In the genomic region with DNA sequence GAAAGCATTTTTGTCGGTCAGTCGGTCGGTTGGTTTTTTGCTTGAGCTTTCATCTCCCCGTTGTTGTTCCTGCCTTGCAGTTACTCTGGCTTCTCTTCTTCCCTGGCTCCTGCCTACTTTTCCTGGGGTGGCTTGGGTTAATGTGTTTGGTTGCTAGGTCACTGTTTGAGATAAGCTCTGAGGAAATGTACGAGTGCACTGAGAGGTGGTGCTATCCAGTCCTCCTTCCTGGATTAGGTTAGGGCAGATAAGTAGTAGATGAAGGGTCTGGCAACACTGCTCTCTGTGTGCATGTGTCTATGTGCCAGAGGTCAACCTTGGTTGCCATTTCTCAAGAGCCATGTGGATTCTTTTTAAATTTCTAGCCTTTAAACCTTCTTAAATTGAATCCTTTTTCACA, we compare ENCODE assay signal across 18 mouse cellular contexts. TPM values are rescaled to one million over a fixed set of nuclear protein-coding genes. Genes with fewer than 3 reads are reported as not detected.
A peak's percentile ranks its signal among the peaks of the same experiment; 100 is the strongest.
DNase-seq lines count a peak whose midpoint lies in the region; ATAC-seq lines count a peak whose summit lies in the region.
"Had no signal": no experiment of that assay in that cellular context is flagged by ENCODE, and none has a peak within 500 bp of the region (broad histone marks: within the 10 kb centered on the region; RNA-seq: fewer than 3 reads in every experiment).

No protein-coding gene starts in this region.

- H3K27me3 ChIP-seq in heart, embryonic 15.5 days, result no peaks in the 10 kb centered on the region
- H3K27me3 ChIP-seq in intestine, embryonic 15.5 days (replicated peaks), result no peaks in the 10 kb centered on the region
- H3K27me3 ChIP-seq: embryonic facial prominence, embryonic 15.5 days had no signal

- H3K36me3 ChIP-seq in heart, embryonic 15.5 days, result peaks cover 51% of the 10 kb centered on the region
- peaks cover 41% of the 10 kb centered on the region for H3K36me3 ChIP-seq in intestine, embryonic 15.5 days

- DNase-seq in heart, adult 8-10 months (ENCODE audit: low spot score), result no peak
- peak; percentile 53 for DNase-seq in lung, postnatal 36 days
- no peak for DNase-seq in lung, postnatal 10 days
- no peak for DNase-seq in frontal cortex, postnatal 10 days (ENCODE audit: low spot score in 2 of 2)
- no peak for DNase-seq in retina, postnatal 1 day
- DNase-seq: adrenal gland, postnatal 14 days; cerebellum, adult 9-10 months; kidney, adult 2 months; right cerebral cortex, adult 18-20 months had no signal

- H3K27ac ChIP-seq in heart, embryonic 15.5 days, result no peak overlapping the region
- no peak overlapping the region for H3K27ac ChIP-seq in intestine, embryonic 15.5 days
- H3K27ac ChIP-seq: embryonic facial prominence, embryonic 15.5 days; hindbrain, postnatal 0 days; kidney, postnatal 0 days; midbrain, embryonic 10.5 days had no signal

- H3K4me2 ChIP-seq in heart, embryonic 15.5 days, result no peak overlapping the region
- H3K4me2 ChIP-seq in intestine, embryonic 15.5 days (replicated peaks), result no peak overlapping the region
- H3K4me2 ChIP-seq: embryonic facial prominence, embryonic 15.5 days had no signal

- no peak overlapping the region for H3K4me3 ChIP-seq in heart, embryonic 15.5 days
- H3K4me3 ChIP-seq in intestine, embryonic 15.5 days (replicated peaks), result no peak overlapping the region
- H3K4me3 ChIP-seq: embryonic facial prominence, embryonic 15.5 days; midbrain, embryonic 10.5 days; myocyte had no signal

- ATAC-seq in heart, embryonic 15.5 days (replicated peaks; ENCODE audit: insufficient number of reproducible peaks, insufficient read depth, low FRiP score, low read depth), result 0 out of 2 replicates have a peak, but pooled peaks have one; percentile 47
- peak; percentile 62; the same call in 1 of the 2 replicates for ATAC-seq in intestine, embryonic 15.5 days
- ATAC-seq: forebrain, embryonic 14.5 days; hindbrain, postnatal 0 days; midbrain, embryonic 16.5 days had no signal

- WGBS in heart, embryonic 15.5 days, result 33% methylated on average over 5 of the region's 5 CpGs
- WGBS in intestine, embryonic 15.5 days, result 67% methylated on average over 5 of the region's 5 CpGs

- no peak overlapping the region for H3K9ac ChIP-seq in heart, embryonic 15.5 days
- H3K9ac ChIP-seq in intestine, embryonic 15.5 days, result no peak overlapping the region
- H3K9ac ChIP-seq: embryonic facial prominence, embryonic 15.5 days had no signal

- H3K4me1 ChIP-seq in heart, embryonic 15.5 days (replicated peaks), result peaks cover 23% of the 10 kb centered on the region
- H3K4me1 ChIP-seq in intestine, embryonic 15.5 days (replicated peaks), result no peaks in the 10 kb centered on the region
- H3K4me1 ChIP-seq: embryonic facial prominence, embryonic 15.5 days had no signal

- H3K9me3 ChIP-seq in heart, embryonic 15.5 days (replicated peaks), result no peaks in the 10 kb centered on the region
- no peaks in the 10 kb centered on the region for H3K9me3 ChIP-seq in intestine, embryonic 15.5 days
- H3K9me3 ChIP-seq: embryonic facial prominence, embryonic 15.5 days; midbrain, embryonic 10.5 days had no signal

RNA-seq across cellular contexts. Expression of a gene that starts 9.8 kb away (rescaled TPM):
- polyA plus RNA-seq in heart, embryonic 15.5 days (2015; fragmentation: Nextera tagmentation; extraction: Ambion mirVana), result 46.3 and 51.6 TPM in 2 replicates
- 10 to 100 TPM; 47.3 to 56.0 (median 50.9) TPM for total RNA-seq in heart, adult 8-10 months (2022)
- polyA plus RNA-seq in intestine, embryonic 15.5 days (2015; fragmentation: Nextera tagmentation; extraction: Ambion mirVana), result 44.8 and 48.6 TPM in 2 replicates

RNA-seq across cellular contexts. Expression of a gene that starts 9.9 kb away (rescaled TPM):
- 101 and 103 TPM in 2 replicates for polyA plus RNA-seq in heart, embryonic 15.5 days (2015; fragmentation: Nextera tagmentation; extraction: Ambion mirVana)
- total RNA-seq in heart, adult 8-10 months (2022), result 100 to 1,000 TPM; 184 to 202 (median 188) TPM
- polyA plus RNA-seq in intestine, embryonic 15.5 days (2015; fragmentation: Nextera tagmentation; extraction: Ambion mirVana), result 82.6 and 83.9 TPM in 2 replicates

RNA-seq across cellular contexts. Expression of a gene that starts 24.8 kb away (rescaled TPM):
- 6.5 and 7.6 TPM in 2 replicates for polyA plus RNA-seq in heart, embryonic 15.5 days (2015; fragmentation: Nextera tagmentation; extraction: Ambion mirVana)
- 10 to 100 TPM; 18.5 to 22.5 (median 19.7) TPM for total RNA-seq in heart, adult 8-10 months (2022)
- 7.5 and 7.8 TPM in 2 replicates for polyA plus RNA-seq in intestine, embryonic 15.5 days (2015; fragmentation: Nextera tagmentation; extraction: Ambion mirVana)

RNA-seq across cellular contexts. Expression of a gene that starts 25.0 kb away (rescaled TPM):
- polyA plus RNA-seq in heart, embryonic 15.5 days (2015; fragmentation: Nextera tagmentation; extraction: Ambion mirVana), result 7.2 and 9.6 TPM in 2 replicates
- 10 to 100 TPM; 11.0 to 13.7 (median 12.3) TPM for total RNA-seq in heart, adult 8-10 months (2022)
- polyA plus RNA-seq in intestine, embryonic 15.5 days (2015; fragmentation: Nextera tagmentation; extraction: Ambion mirVana), result 8.4 and 8.5 TPM in 2 replicates
